Mouse (Mus musculus): ENCODE measurements around the gene Hes6. TPM values are rescaled to one million over a fixed set of nuclear protein-coding genes. Genes with fewer than 3 reads are reported as not detected.

The Hes6 gene
- polyA plus RNA-seq, 1 experiment from 2014 or later = 127 TPM

DNA sequence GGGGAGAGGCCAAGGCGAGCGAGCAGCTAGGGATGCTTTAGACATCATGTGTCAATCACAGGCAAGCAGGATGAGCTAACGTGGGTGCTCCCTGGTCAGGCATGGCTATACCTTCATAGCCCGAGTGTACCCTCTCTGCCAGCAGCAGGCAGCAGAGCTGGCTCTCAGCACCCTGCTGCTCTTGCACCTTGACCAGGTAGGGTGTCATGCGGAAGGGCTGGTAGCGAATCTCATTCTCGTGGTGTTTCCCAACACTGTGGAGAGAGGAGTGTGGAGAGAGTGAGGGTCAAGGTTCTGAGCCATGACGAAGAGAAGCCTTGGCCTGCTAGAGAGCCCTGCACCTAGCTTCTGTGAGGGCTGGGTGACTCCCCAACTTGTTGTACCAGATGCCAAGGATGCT, 25.9 kb upstream of the Hes6 start:
- H3K4me3 ChIP-seq (replicated peaks) = no peak overlapping the region
- no peak overlapping the region for H3K27ac ChIP-seq
- WGBS = 88% methylated on average over 8 of the region's 8 CpGs
- H3K4me2 ChIP-seq = no peak overlapping the region
- peaks cover 20% of the 10 kb centered on the region for H3K4me1 ChIP-seq (replicated peaks)
- H3K36me3 ChIP-seq = no peaks in the 10 kb centered on the region
- H3K9ac ChIP-seq (replicated peaks) = no peak overlapping the region
- no peaks in the 10 kb centered on the region; the same call in 1 of the 2 replicates for H3K27me3 ChIP-seq
- no peaks in the 10 kb centered on the region for H3K9me3 ChIP-seq
- no peak for ATAC-seq (ENCODE audit: insufficient number of reproducible peaks, insufficient read depth, low FRiP score, low TSS enrichment, low read depth)

DNA sequence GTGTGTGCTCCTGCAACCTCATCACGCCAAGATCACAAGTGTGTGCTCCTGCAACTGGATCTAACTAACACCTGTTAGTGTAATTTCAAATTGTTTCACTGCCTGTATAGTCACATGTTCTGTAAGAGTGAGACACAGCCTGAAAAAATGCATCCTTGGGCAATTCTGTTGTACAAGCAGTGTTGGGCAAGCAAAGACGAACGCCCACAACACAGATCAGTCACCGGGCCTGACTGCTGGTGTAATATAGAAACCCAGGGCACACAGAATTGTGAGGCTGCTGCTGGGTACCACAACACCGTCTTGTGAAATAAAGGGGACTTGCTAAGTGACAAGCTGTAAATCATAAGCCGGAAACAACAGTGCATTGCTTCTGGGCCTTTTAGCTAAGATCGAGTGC, 23.7 kb upstream of the Hes6 start:
- no peak overlapping the region for H3K4me2 ChIP-seq
- no peaks in the 10 kb centered on the region for H3K9me3 ChIP-seq
- 69% methylated on average over 7 of the region's 7 CpGs for WGBS
- no peaks in the 10 kb centered on the region for H3K36me3 ChIP-seq
- no peak for ATAC-seq (ENCODE audit: insufficient number of reproducible peaks, insufficient read depth, low FRiP score, low TSS enrichment, low read depth)
- no peak overlapping the region for H3K27ac ChIP-seq
- H3K4me3 ChIP-seq (replicated peaks) = no peak overlapping the region
- no peak overlapping the region for H3K9ac ChIP-seq (replicated peaks)
- peaks cover 10% of the 10 kb centered on the region for H3K4me1 ChIP-seq (replicated peaks)
- H3K27me3 ChIP-seq = no peaks in the 10 kb centered on the region

DNA sequence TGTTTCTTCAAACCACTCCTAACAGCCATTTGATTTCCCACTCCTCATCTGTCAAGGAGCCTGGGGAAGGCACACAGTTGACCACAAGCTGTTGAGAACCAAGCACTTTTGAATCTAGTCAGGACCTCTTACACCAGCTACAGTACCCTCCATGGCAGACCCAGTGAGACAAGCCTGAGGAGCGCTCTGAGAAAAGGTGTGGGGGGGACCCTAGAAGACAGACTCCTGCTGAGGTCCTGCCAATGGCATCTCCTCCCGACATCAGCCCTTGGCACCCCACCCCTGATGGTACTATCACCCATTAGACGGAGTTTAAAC, 23.2 kb upstream of the Hes6 start:
- Histone ChIP-seq H3K27me3 (no peaks in the 10 kb centered on the region), H3K4me2 (no peak overlapping the region), H3K9me3 (no peaks in the 10 kb centered on the region), H3K36me3 (no peaks in the 10 kb centered on the region), H3K9ac (replicated peaks) (no peak overlapping the region), H3K4me1 (replicated peaks) (peaks cover 10% of the 10 kb centered on the region), H3K4me3 (replicated peaks) (no peak overlapping the region), H3K27ac (no peak overlapping the region; the same call in 1 of the 2 replicates)
- no peak for ATAC-seq (ENCODE audit: insufficient number of reproducible peaks, insufficient read depth, low FRiP score, low TSS enrichment, low read depth)
- WGBS = 90% methylated on average over 3 of the region's 3 CpGs

DNA sequence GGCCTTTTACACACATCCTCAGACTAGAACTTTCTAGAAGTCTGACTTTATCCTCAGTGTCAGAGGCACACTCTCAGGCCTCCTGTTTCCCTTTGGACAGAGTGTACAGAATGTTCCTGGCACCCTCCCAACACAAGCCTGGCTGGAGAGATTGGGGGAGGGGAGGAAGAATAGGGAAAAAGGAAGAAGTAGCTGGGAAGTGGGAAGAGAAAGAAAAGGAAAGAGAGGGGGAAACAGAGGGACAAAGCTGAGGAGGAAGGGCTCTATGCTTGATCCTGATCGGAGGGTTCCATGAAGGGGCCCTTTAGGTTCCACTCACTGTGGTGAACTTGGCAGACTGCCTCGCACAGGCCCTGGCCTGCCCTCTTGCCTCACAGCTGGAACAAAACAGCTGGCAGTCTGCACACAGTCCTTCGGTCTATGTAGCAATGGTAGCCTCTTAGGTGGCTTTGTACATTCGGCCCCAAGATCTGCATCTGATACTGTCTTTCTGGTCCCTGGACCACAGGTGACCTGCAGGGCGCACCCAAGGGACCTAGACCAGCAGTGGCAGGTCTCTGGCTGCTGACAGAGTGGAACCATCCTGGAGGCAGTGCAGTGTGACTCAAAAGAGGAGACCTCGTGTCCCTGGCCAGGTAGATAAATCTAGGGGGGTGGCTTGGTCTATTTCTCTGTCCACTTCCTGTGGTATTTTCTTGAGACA, 22.7 kb upstream of the Hes6 start:
- no peaks in the 10 kb centered on the region for H3K9me3 ChIP-seq
- H3K4me3 ChIP-seq (replicated peaks) = no peak overlapping the region
- no peak overlapping the region for H3K4me2 ChIP-seq
- peak; percentile 23; the same call in 1 of the 2 replicates for ATAC-seq (ENCODE audit: insufficient number of reproducible peaks, insufficient read depth, low FRiP score, low TSS enrichment, low read depth)
- no peaks in the 10 kb centered on the region for H3K36me3 ChIP-seq
- H3K27ac ChIP-seq = peak overlapping the region; percentile 66
- peaks cover 10% of the 10 kb centered on the region for H3K4me1 ChIP-seq (replicated peaks)
- WGBS = 75% methylated on average over 6 of the region's 6 CpGs
- H3K27me3 ChIP-seq = no peaks in the 10 kb centered on the region
- H3K9ac ChIP-seq (replicated peaks) = no peak overlapping the region

DNA sequence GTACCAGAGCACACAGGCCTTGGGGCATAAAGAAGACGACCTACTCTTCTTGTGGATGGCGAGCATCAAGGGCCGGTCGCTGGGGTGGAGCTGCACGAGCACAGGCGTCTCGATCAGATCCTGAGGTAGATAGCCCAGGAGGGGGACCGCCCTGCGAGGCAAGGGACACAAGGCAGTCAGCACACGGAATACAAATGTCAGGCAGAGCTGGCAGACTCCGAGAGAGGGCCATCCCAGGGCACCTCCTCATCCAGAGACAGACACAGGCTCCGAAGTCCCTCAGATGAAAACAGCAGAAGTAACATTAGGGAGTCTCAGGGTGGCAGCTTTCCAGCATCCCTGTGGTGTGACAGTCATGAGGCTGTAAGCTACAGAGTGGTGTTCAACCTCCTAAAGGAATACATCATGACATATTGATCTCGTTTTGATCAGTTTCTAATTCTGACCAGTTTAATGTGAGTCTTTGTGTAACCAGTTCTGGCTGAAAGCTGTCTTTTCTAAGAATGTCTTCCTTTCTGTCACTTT, 21.8 kb upstream of the Hes6 start:
- no peak overlapping the region for H3K4me2 ChIP-seq
- H3K36me3 ChIP-seq = no peaks in the 10 kb centered on the region
- peaks cover 10% of the 10 kb centered on the region for H3K4me1 ChIP-seq (replicated peaks)
- no peaks in the 10 kb centered on the region for H3K27me3 ChIP-seq
- no peaks in the 10 kb centered on the region for H3K9me3 ChIP-seq
- no peak for ATAC-seq (ENCODE audit: insufficient number of reproducible peaks, insufficient read depth, low FRiP score, low TSS enrichment, low read depth)
- H3K9ac ChIP-seq (replicated peaks) = no peak overlapping the region
- peak overlapping the region; percentile 66 for H3K27ac ChIP-seq
- H3K4me3 ChIP-seq (replicated peaks) = no peak overlapping the region
- WGBS = 84% methylated on average over 13 of the region's 13 CpGs

DNA sequence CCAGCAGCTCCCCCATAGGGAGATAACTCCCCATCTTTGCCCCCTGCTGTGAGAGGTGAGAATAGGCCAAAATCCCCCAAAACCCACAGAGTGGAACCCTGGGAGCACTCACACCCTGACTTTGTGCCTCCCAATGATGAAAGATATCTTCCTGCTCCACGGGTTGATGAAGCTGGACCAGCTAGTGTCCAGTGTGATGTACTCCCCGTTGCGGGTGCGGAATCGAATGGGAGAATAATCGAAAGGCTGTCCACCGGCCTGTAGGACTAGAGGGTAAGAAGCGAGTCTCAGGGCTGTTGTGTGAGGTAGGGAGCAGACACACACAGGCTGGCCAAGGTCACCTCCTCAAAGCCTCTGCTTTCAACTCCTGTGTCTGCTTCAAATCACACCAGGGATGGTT, 21.1 kb upstream of the Hes6 start:
- Histone ChIP-seq H3K9ac (replicated peaks) (no peak overlapping the region), H3K27me3 (no peaks in the 10 kb centered on the region), H3K27ac (no peak overlapping the region), H3K36me3 (0 out of 2 replicates have a peak, but pooled peaks cover under 1% of the 10 kb centered on the region), H3K4me3 (replicated peaks) (no peak overlapping the region), H3K4me2 (no peak overlapping the region), H3K9me3 (no peaks in the 10 kb centered on the region), H3K4me1 (replicated peaks) (peaks cover 10% of the 10 kb centered on the region)
- WGBS = 91% methylated on average over 8 of the region's 8 CpGs
- no peak for ATAC-seq (ENCODE audit: insufficient number of reproducible peaks, insufficient read depth, low FRiP score, low TSS enrichment, low read depth)

DNA sequence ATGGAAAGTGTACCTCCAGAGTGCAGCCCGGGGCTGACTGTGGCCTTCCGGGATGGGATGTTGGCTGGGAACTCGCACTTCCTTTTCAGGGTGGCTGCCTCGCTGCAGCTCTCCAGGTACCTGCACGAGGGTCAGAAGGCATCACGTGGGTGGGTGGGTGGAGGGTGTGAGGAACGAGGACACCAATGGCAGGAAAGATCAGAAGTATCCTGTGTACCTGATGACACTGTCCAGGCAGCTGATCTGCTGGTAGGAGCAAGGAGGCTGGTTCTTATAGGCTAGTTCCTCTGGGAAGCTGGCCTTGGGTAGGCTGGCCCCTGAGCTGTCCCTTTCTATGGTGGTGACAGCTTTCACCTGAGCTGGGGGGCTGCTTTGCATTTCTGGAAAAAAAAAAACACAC, 16.9 kb upstream of the Hes6 start:
- ATAC-seq (ENCODE audit: insufficient number of reproducible peaks, insufficient read depth, low FRiP score, low TSS enrichment, low read depth) = no peak
- Histone ChIP-seq H3K27me3 (no peaks in the 10 kb centered on the region), H3K9me3 (no peaks in the 10 kb centered on the region), H3K4me2 (no peak overlapping the region), H3K36me3 (0 out of 2 replicates have a peak, but pooled peaks cover 8% of the 10 kb centered on the region), H3K27ac (no peak overlapping the region), H3K4me3 (replicated peaks) (no peak overlapping the region), H3K9ac (replicated peaks) (no peak overlapping the region), H3K4me1 (replicated peaks) (no peaks in the 10 kb centered on the region; the same call in 1 of the 2 replicates)
- 78% methylated on average over 7 of the region's 7 CpGs for WGBS

DNA sequence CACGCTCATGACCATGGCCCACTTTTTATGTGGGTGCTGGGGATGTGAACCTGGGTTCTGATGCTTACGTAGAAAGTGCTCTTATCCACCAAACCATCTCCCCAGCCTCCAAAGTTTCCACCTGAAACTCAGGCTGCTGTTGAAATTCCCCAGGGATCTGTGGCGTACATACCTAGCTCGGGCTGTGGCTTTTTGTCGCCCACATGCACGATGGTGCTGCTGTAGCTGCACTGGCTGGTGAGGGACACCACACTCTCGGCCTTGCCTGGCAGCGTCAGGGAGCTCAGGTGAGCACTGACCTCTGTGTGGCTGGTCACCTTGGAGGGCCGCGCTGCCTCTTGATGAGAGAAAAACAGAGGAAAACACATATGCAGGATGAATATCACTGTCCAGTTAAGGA, 15.4 kb upstream of the Hes6 start:
- no peak overlapping the region for H3K4me3 ChIP-seq (replicated peaks)
- WGBS = 90% methylated on average over 10 of the region's 10 CpGs
- H3K27ac ChIP-seq = no peak overlapping the region
- peaks cover 7% of the 10 kb centered on the region; the same call in 1 of the 2 replicates for H3K4me1 ChIP-seq (replicated peaks)
- no peak for ATAC-seq (ENCODE audit: insufficient number of reproducible peaks, insufficient read depth, low FRiP score, low TSS enrichment, low read depth)
- no peaks in the 10 kb centered on the region for H3K9me3 ChIP-seq
- H3K4me2 ChIP-seq = no peak overlapping the region
- no peaks in the 10 kb centered on the region for H3K27me3 ChIP-seq
- 0 out of 2 replicates have a peak, but pooled peaks cover 8% of the 10 kb centered on the region for H3K36me3 ChIP-seq
- no peak overlapping the region for H3K9ac ChIP-seq (replicated peaks)

DNA sequence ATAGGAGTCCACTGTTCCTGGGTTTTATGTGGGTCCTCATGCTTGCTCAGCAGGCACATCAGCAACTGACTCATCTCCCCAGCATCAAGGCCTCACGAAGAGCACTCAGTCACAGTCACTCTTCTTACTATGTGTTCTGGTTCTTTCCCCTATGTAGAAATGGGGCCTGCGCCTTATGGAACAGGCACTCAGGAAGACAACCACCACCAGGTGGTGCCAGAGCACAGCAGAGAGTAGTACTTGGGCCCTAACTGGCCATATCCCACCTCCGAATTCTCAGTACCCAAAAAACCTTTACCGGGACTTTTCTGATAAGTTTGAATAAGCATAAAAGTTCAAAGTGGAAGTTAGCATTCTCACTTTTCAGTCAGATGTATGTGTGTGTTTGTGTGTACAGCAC, 14.8 kb upstream of the Hes6 start:
- Histone ChIP-seq H3K4me1 (replicated peaks) (peaks cover 13% of the 10 kb centered on the region), H3K4me2 (no peak overlapping the region), H3K36me3 (0 out of 2 replicates have a peak, but pooled peaks cover 8% of the 10 kb centered on the region), H3K9ac (replicated peaks) (no peak overlapping the region), H3K27ac (no peak overlapping the region), H3K27me3 (no peaks in the 10 kb centered on the region), H3K9me3 (no peaks in the 10 kb centered on the region), H3K4me3 (replicated peaks) (no peak overlapping the region)
- ATAC-seq (ENCODE audit: insufficient number of reproducible peaks, insufficient read depth, low FRiP score, low TSS enrichment, low read depth) = no peak
- 37% methylated on average over 4 of the region's 4 CpGs for WGBS

DNA sequence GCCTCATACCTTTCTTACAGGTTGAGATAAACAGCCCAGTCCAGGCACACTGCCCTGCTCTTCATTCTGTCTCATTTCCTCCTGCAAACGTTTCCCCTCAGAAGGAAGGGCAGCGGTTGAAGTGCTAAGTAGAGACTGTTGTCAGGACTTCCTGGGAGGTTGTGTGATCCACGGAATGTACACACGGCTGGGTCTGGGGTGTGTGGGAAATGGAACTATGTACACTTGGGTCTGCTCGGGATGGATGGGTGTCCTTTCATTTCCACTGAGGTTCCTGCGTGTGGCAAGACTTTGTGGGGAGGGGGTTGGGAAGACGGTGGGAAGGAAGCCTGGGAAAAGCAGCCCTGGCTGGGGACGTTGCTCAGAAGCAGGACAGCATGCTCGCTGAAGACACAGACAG, 12.6 kb upstream of the Hes6 start:
- Histone ChIP-seq H3K4me2 (no peak overlapping the region), H3K36me3 (0 out of 2 replicates have a peak, but pooled peaks cover 8% of the 10 kb centered on the region), H3K9me3 (no peaks in the 10 kb centered on the region), H3K4me1 (replicated peaks) (peaks cover 16% of the 10 kb centered on the region), H3K27me3 (no peaks in the 10 kb centered on the region), H3K9ac (replicated peaks) (no peak overlapping the region), H3K27ac (no peak overlapping the region), H3K4me3 (replicated peaks) (no peak overlapping the region)
- no peak for ATAC-seq (ENCODE audit: insufficient number of reproducible peaks, insufficient read depth, low FRiP score, low TSS enrichment, low read depth)
- 80% methylated on average over 9 of the region's 9 CpGs for WGBS

DNA sequence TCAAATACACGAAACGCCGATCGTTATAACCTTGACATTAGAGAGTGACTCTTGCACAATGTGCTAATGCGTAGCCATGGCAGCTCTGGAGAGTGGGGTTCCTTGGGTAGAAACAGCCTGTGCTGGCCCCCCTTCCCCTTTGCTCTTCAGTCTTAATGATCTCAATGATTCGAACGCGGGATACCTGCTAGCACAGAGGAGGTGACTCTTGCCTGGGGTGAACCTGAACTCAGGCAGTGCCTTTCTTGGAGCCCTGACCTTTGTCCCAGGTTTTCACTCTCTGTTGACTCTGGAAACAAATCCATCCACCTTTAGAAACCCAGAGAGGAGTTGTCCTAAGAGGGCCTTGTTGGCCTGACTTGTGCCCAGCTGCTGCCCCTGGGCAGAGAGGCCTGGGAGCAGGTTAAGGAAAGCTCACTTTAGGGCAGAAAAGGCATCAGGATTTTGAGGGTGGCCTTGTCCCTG, 6.8 kb upstream of the Hes6 start:
- H3K27me3 ChIP-seq = no peaks in the 10 kb centered on the region
- 88% methylated on average over 8 of the region's 8 CpGs for WGBS
- H3K9me3 ChIP-seq = no peaks in the 10 kb centered on the region
- no peak overlapping the region for H3K4me2 ChIP-seq
- ATAC-seq (ENCODE audit: insufficient number of reproducible peaks, insufficient read depth, low FRiP score, low TSS enrichment, low read depth) = no peak
- no peak overlapping the region for H3K4me3 ChIP-seq (replicated peaks)
- H3K9ac ChIP-seq (replicated peaks) = no peak overlapping the region
- H3K4me1 ChIP-seq (replicated peaks) = peaks cover 16% of the 10 kb centered on the region
- 0 out of 2 replicates have a peak, but pooled peaks cover 3% of the 10 kb centered on the region for H3K36me3 ChIP-seq
- H3K27ac ChIP-seq = no peak overlapping the region
